Mouse (Mus musculus) embryo, embryonic 10 days (tissue): ENCODE measurements around the gene Sost.
"Not testable (repeated sequence)": the region's sequence is repeated elsewhere in the genome, so short reads cannot be mapped to it uniquely, and the experiment has no call there.

ENCODE experiments used
- DNase-seq: peaks from one replicate; pipeline ENCODE4 v3.0.0-alpha.2; 2015; ENCODE audit warnings: low spot score

The Sost gene

DNA sequence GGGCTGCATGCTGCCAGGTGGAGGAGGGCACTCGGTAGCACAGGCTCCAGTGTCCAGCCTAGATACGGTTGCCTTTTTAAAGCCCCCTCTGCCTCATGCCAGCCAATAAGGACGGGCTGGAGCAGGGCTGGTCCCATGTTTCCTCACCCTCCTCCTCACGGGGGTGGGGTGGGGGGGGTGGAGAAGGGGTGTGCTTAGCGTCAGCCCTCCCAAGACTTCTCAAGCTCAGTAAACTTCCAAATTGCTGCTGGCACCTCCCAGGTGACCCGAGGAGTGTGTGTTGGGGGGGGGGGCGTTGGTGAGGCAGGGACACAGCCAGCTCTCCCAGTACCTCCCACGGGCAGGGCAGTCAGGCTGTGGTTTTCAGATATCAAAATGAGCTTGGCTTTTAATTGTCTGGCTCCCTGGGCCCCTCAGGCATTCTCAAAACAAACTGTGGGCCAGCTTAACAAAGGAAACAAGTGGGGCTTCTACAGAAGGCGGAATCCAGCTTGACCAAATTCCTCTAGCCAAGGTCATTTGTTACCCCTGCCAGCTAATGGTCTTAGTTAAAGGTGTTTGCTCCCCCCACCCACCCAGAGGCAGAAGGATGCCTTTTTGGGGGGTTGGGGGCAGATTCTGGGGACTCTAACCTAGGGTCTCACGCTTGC lies at the start of gene Sost:
Sost (minus strand) TSS at position 51 of the 650 bp plus-strand sequence.
- DNase-seq, result peak; percentile 24

DNA sequence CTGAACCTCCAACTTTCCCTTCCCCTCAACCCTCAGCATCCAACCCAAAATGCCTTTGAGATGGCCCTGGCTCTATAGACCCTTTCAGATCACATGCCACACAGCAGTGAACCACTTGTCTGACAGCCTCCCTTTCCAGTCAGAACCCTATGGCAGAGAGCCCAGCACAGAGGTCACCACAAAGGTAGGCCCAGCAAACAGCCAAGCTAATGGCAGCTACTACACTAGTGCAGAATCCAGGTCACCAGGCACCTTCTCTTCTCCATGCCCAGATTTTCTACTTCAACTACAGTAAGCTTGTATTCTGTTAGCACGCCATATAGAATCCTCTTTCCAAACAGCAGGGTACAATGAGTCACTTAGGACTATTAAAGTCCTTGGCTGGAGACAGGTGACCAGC lies 49.3 kb upstream of the Sost start:
- no peak for DNase-seq

DNA sequence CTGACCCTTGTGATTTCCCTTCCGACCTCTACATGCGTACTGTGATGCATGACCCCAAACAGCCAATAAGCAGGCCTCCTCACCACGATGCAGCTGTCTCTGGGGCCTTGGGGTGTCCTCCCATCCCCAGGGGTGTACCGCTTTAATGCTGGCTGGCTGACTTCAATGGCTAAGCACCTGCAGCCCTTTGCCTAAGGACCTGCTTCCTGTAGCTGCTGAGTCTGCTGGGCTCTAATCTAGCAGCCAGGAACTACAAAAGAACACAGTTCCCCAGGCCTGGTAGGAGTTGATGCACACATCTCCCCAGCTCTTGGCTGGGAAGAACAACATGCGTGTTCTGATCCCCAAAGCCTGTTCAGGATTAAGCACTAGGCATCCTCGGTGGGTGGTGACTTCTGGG lies 48.7 kb upstream of the Sost start:
- no peak for DNase-seq

DNA sequence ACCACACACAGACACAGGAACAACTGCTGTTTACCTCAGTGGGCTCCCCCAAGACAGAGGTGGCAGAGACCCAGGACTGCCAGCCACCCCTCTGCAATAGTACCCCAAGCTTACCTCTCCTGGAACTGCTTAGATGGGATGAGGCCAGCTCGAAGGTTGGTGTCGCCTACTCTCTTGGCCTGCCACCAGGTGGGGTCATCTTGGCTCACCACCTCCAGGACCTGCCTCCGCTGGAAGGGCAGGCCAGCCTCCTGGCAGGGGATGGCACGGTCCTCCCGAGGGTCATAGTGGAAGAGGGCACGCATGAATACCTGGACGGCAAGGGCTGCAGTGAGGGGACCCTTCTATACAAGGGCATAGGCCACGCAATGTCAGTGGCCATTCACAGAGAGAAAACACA lies 46.4 kb upstream of the Sost start:
- no peak for DNase-seq

DNA sequence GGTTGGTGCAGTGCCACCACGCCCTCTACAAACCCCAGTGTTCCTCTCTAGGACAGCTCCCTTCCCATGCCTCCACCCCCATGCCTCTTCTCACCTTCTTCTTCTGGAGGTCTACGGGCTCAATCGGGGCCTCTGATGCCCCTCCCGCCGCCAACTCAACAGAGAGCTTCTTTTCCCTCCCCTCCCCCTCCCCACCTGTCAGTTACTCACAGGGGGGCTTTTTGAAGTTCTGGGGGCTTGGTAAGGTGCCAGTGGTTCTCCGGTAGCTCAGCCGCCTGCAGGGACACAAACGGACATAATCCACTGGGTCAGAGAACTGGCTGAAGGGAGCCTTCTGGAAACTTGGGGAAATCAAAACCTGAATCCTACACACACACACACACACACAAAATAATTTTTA lies 44.7 kb upstream of the Sost start:
- DNase-seq, result no peak

DNA sequence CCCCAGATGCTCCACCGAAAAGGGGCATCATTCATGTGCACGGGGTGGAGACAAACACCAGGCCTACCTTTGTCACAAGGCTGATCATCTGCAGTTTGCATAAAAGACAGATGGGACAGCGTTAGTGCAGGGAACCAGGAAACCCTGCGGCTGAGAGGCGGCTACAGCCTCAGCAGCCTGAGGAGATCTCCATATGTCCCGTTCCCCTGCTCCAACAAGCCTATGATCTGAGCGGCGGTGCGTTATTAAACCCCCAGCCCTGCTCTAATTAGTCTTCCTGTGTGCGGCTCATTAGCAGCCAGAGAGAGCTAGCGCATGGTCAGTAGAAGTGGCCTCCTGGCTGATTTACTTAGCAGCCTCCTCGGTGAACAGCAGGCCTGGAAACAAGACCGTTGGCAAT lies 43.3 kb upstream of the Sost start:
- peak; percentile 17 for DNase-seq

DNA sequence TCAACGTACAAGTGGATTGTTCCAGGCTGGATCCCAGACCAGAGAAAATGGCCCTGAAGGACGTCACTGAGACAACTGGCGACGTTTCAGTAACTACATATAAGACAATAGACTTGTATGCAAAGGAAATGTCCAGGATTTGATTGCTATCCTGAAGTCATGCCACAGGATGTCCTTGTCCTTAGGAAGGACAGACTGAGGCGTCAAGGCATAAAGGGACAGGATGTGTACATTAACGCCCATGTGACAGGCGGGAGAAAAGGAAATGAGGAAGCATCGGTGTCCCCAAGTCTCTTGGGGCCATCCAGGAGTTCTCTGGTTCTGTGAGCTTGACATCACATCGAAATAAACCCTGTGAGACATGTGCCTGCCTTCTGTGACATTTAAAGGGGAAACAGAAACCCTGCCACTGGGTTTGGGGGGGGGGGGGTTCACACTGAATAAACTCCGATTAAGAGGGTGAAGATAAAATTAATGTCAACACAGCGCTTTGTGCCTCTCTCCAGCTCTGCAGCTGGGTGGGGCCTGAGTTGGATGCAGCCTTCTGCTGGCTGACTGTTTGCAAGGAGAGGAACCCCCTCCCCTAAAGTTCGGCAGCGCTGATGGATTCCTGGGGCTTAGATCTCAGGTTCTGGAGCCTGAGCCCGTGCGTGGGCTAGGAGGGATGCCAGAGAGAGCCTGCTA lies 42.3 kb upstream of the Sost start:
- DNase-seq, result no peak

DNA sequence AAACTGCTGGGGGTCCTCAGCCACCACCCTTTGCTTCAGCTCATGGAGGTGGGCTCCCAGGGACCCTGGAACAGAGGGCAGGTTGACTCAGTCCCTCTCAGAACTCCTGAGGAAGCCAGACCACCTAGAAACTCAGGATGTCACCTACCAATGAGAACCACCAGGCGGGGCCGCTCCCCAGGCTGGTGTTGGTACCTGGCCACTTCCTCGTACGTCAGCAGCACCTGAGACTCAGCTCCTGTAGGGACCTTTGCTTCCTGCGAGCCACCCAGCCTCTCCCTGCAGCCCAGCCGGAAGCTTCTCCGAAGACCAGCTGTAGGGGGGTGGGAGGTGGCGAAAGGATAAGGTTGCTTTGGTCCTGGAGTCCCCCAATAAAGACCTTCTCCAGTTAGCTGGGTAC lies 41.6 kb upstream of the Sost start:
- no peak for DNase-seq

DNA sequence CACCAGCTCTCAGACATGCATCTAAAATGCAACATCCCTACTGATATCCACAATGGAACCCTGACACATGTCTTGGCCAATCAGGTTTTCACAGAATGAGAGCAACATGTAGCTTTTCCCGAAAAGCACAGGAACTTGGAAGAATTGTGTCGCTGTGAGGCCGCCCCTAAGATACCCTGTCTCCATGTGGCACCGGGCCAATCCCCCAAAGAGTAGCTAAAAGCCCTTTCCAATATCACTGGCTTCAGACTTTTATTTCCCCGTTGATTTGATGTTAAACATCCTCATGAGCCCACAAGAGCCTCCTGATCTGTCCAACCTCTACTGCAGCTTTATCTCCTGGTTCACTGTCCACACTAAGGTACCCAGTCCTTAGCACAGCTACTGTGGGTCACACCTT lies 39.9 kb upstream of the Sost start:
- no peak for DNase-seq

DNA sequence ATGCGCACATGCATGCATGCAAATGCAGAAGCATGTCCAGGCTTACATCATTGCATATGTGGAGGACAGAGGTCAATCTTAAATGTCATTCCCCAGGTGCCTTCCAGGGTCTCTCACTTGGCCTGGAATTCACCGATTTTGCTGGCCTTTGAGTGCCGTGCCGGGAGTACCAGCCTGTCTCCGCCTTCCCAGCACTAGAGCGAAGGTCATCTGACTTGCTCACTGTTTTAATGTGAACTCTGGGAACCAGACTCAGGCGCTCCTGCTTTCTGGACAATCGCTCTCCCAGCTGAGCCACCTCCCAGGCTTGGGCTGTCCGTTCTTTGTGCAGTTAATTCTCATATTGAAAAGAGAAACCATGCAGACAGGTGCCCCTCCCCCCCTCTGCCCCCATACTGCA lies 39.5 kb upstream of the Sost start:
- no peak for DNase-seq

DNA sequence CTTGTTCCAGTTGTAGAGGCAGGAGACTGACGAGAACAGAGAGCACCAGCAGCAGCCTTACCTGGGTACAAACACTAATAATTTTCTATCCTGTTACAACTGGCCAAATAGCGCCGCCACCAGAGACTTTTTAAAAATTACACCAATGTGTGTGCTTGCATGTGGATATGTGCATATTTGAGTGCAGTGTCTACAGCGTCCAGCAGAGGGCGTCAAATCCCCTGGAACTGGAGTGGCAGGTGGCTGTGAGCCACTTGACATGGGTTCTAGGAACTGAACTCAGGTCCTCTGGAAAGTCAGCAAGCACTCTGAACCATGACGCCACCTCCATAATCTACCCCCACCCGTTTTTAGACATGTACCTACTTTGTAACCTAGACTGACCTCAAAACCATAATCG lies 37.4 kb upstream of the Sost start:
- no peak for DNase-seq

DNA sequence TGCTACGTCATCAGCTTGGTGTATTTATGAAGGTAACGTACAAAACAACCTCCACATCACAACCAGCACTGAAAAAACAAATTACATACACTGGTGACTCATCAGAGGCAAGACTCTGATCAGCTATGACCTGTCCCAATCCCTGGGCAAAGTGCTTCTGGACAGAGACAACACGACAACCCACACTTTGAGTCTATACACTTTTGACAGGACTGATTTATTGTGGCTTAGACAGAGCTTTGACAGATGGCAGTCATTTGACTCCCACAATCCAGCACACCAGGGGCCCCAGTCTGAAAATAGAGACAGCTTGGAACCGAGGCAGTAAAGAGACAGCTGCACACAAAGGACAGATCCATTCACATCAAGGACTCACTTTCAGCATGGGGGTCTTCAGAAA lies 32.7 kb upstream of the Sost start:
- peak; percentile 38 for DNase-seq

DNA sequence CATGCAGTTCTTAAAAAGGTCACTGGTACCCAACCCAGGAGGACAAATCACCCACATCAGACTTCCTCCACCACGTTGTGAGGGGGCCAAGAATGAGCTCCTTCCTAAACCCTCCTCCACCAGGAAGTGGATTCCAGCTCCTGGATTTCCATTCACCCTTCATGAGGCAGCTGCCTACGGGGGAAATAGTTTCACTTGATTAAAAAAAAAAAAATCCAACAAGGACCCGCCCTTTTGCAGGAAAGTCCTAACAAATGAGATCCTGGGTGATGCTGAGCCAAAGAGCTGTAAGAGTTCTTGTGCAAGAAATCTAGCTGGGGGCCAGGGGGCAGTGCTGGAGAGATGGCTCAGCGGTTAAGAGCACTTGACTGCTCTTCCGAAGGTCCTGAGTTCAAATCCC lies 31.4 kb upstream of the Sost start:
- DNase-seq, result no peak

DNA sequence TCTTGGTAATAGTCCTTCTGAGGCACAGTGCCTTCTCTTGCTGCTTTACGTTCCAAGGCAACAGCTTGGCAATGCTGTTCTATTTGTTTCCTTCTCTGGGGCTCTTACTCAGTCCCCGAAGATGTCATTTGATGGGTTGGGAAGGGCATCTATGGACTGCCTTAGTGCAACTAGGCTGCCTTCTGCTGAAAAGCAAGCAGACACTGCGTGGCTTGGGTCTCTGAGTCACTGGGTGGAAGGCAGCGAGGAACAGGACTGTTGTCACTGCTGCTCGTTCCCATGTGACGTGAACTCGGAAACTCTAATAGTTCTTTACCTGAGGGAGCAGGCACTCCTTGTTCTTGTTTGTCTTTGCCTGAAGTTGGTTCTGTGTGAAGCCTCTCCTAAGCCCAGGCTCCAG lies 29.1 kb upstream of the Sost start:
- DNase-seq, result no peak

DNA sequence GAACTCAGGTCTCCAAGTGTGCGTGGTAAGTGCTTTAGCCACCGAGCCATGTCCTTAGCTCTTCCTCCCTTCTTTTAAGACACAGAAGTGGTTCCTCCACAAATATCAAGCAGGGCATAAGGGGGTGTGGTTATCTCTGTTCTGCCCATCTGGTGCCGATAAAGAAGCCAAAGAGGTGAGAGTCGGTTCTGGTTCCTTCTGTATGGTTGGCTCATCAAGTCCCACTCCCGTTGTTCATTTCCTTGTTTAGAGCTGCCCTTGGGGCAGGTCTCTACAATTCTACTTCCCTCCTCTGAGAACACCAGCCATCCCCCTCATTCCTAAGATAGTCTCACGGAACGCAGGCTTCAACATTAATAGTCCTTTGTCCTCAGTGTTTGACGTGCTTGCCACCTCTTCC lies 27.3 kb upstream of the Sost start:
- DNase-seq, result no peak

DNA sequence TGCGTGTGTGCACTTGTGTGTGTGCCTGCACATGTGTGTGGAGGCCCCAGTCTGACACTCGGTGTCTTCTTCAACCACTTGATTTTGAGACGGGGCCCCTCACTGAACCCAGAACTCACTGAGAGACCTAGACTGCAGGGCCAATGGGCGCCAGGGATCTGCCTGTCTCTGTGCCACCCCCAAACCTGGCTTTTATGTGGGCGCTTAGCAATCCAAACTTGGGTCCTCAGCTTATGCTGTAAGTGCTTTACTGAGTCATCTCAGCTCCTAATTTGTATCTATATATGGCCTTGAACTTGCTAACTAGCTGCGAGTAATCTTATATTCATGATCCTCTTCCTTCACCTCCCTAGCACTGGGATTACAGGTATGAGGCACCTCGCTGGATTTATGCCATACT lies 25.6 kb upstream of the Sost start:
- DNase-seq, result no peak

DNA sequence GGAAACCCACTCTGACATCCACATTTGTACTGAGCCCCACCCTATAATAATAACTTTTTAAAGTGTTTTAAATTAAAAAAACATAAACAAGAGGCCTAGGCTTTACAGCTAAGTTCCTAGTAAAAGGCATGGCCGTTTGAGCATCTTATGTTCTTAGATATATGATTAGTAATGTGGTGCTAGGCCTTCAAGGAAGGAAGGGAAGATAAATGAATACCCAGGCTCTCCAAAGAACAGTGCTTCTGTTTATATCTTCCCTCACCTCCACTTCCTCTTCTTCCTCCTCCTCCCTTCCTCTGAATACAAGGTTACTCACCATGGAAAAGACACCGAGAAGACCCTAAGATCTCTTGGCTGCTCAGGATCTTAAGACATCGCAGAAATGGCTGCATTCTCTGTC lies 25.0 kb upstream of the Sost start:
- DNase-seq, result no peak

DNA sequence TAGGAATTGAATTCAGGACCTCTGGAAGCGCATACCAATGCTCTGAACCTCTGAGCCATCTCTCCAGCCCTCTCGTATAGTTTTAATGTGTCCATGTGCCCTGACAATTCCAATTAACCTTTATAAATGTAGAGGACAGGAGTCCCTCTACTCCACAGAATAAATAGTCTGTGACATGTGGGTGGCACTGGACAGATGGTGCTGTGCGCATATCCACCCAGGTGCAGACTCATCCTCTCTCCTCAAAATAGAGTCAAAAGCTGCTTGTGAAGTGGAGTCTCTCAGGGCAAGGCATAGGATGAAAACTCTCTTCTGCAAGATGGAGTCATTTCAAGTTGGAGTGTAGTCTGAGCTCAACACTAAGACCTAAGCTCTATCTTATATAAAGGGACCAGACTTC lies 23.4 kb upstream of the Sost start:
- DNase-seq, result no peak

DNA sequence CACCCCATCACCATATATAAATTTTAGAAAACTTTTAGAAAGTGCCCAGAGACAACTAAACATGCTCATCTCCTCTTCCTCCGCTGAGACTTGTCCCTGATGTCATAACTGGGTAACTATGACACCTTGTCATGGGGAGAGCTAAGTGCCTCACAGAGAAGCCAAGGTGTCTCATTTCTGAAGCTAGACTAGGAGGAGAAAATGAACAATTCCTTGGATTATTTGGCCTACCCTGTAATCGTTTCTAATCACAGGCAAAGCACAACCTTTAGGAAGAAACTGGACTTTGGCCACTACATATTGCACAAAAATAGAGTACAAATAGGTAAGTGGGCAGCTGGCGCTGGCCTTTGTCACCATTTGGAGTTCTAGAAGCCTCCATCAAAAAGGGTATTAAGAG lies 20.1 kb upstream of the Sost start, which contains the start of gene Dusp3:
Dusp3 (minus strand) TSS at position 101 of the 400 bp plus-strand sequence.
- DNase-seq, result no peak

DNA sequence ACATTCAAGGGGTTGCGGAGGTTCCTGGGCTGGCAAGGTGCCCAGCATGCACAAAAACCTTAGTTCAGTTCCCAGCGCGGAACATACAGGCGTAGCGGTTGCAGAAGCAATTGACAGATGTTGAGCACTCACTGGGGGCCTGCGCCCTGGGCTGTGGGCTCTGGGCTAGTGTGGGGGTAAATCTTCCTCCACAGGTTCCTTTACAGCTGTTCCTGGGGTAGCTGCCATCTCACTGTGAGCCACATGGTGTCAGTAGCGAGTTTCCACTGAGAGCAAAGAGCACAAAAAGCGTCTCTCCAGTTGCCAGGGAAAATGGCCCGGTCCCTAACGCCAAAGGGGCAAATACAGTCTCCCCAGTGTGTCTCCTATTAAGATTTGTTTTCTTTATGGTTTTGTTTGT lies 19.2 kb upstream of the Sost start:
- DNase-seq, result peak; percentile 96

DNA sequence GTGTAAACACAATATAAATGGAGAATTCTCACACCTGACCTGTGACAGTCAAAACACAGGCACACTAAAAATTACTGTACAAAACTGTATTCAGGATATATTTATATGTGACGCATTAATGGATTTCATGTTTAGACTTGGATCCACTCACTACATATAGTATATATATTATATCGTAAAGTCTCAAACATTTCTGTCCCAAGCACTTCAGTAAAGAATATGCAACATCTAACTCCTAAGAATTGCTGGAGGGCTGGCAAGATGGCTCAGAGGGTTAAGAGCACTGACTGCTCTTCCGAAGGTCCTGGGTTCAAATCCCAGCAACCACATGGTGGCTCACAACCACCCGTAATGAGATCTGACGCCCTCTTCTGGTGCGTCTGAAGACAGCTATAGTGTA lies 18.6 kb upstream of the Sost start:
- DNase-seq, result not testable (repeated sequence)

DNA sequence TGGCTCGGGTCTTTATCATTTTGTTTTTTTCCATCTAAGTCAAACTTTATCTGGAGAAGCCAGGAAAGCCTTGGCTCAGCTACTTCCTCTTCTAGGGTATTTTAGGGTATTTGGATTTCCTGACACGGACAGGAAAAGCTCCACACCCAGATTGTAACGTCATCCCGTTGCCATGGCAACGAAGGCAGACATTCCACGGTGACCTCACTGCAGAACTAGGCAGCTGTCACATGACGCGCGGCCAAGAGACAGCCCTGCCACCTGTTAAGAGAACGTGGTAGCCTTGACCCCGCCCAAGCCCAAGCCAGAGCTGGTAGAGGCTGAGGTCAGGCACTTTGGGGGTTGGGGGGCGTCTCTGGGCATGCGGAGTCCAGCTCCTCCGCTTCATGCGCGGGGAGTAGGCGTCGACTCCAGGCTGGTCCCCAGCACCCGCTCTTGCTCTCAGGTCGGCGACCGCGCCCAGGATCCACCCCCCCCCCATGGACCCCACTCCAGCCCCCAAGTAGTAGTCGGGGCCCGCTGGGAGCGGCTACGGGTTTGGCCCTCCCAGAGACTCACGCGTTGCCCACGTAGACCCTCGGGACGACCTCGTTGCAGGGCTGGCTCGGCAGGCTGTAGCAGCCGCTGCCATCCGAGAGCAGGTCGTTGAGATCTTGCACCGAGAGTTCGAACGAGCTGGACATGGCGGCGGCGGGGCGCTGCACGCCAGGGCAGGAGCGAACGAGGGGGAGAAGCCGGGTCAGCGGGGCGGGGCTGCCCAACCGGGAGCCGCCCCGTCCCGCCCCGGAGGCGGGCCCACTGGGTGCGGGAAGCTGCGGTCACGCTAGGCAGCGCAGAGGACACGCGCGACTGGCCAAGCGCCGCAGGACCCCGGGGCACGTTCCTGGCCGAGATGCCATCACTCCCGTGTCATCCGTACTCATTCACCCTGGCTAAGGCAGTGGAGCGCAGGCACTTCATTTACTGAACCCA lies 17.5 kb upstream of the Sost start, which contains the start of gene Cfap97d1:
Cfap97d1 (plus strand) TSS at position 226 of the 972 bp plus-strand sequence.
- DNase-seq, result peak; percentile 98

DNA sequence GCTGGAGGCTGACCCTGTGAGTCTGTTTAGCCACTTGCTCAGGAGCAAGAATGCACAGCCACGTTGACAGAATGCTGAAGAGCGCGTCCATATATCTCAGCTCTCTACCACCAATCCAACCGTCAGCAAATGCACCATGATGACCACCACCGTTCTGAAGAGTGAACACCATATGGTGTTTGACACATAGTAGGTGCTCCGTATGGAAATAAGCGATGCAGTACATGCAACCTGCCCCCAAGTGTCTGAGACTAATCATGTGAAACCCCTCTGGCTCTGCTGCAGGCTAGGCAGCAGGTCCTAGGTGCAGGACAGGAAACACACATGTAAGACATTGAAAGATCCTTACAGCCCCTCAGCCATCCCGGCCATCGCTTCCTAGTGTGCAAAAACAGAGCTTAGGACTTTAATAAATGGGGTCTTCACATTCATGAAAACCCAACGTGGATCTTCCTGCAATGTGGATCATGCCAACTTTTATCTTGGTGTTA lies 16.7 kb upstream of the Sost start:
- DNase-seq, result no peak
